Mouse (Mus musculus): ENCODE measurements around the gene Ppp1cc. TPM values are rescaled to one million over a fixed set of nuclear protein-coding genes. Genes with fewer than 3 reads are reported as not detected.
A peak's percentile ranks its signal among the peaks of the same experiment; 100 is the strongest.
"Not testable (repeated sequence)": the region's sequence is repeated elsewhere in the genome, so short reads cannot be mapped to it uniquely, and the experiment has no call there.

The Ppp1cc gene
- total RNA-seq, 2 experiments from 2014 or later = 208 to 211 TPM

DNA sequence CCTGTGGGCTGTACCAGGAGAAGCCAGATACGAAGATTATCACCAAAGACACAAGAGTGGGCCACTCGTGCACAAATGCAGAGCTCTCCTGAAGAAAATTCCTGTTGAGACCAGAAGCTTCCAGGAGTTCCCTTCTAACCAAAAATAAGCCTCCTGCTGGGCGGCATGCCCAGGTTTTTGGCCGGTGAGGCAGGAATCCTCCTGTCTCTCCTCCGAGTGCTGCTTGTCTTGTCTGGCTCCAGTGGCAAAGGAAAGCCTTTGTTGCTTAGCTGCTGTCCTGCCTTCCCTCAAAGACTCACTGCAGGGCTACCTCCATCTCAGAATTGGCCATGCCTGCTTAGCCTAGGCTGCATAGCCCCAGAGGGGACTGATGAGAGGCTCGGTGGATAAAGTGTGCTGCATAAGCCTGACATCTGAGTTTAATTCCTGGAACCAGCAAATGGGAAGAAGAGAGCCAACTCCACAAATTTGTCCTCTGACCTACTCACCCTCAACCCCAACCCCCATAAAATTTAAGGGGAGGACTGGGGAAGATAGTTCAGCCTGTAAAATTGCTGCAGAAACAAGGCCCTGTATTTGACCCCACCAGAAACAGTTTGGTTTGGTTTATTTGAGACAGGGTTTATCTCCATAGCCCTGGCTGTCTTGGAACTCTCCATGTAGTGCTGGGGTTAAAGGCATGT is 7.3 kb downstream of the Ppp1cc start:
- no peak for DNase-seq (ENCODE audit: extremely low spot score in 1 of 2, low spot score in 1 of 2)

DNA sequence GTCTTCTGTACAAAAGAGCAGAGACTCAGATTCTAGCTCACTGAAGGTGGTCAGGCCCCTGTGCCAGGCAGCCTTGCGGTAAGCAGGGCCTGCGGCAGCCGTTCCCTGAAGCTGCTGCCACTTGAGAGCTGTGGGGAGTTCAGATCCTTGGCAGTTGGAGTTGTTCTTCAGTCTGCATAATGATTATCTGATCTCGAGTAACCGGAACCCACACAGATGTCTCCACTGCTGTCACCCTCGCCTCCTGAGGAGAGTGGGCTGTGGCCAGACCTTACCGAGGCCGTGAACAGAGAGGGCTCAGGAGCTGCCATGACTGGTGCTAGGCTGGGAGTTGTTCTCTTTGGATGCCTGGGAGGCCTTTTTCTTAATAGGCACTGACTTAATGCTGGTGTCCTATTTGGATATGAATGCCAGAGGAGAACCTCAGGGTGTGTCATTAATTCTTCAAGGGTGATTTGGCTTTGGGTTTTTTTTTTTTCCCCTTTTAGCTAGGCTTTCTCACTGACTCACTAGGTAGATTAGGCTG is 8.6 kb downstream of the Ppp1cc start:
- no peak for DNase-seq (ENCODE audit: extremely low spot score in 1 of 2, low spot score in 1 of 2)

- DNase-seq (ENCODE audit: extremely low spot score in 1 of 2, low spot score in 1 of 2) = no peak
Observed at GRCm38 (mm10) chr5:122168344-122169069, 10.4 kb downstream of the Ppp1cc start.

DNA sequence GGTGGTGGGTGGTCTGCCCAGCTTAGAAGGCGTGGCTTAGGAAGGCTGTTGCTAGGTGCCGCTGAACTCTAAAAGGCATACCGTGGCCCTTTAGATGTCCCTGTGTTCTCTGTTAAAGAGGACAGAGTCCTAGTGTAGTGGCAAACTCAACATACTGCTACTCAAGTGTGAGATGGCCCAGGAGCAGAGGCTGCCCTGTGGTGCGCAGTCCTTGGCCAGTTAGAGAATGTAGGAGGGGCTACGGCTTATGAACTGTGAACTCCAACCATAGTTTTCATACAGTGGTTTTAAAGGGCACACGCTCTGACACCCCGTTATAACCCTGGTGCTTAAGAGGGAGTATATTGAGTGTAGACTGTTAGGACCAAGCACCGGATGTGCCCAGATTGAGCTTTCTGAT is 13.0 kb downstream of the Ppp1cc start:
- DNase-seq (ENCODE audit: extremely low spot score in 1 of 2, low spot score in 1 of 2) = no peak

- DNase-seq (ENCODE audit: extremely low spot score in 1 of 2, low spot score in 1 of 2) = no peak
Observed at GRCm38 (mm10) chr5:122175402-122175801, 17.3 kb downstream of the Ppp1cc start.

- no peak for DNase-seq (ENCODE audit: extremely low spot score in 1 of 2, low spot score in 1 of 2)
Observed at GRCm38 (mm10) chr5:122175961-122176360, 17.9 kb downstream of the Ppp1cc start.

DNA sequence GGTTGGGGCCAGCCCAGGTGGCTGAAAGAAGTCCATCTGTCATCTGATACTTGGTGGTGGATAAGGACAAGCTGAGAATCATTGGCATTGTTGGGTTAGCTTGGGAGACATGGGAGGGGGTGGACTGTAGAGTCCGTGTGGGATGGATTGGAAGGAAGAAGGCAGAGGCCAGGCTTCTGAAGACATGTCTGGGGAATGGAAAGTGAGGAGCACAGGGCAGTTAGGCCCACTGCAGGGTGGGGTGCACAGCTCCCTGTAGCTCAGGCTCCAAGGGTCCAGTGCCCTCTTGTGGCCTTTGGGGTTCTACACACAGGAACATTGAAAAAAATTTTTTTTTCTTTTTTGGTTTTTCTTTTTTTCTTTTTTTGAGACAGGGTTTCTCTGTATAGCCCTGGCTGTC is 18.3 kb downstream of the Ppp1cc start:
- DNase-seq (ENCODE audit: extremely low spot score in 1 of 2, low spot score in 1 of 2) = peak in 1 of 2 experiments; percentile 47

- DNase-seq (ENCODE audit: extremely low spot score in 1 of 2, low spot score in 1 of 2) = no peak
Observed at GRCm38 (mm10) chr5:122179665-122180064, 21.6 kb downstream of the Ppp1cc start.

- no peak for DNase-seq (ENCODE audit: extremely low spot score in 1 of 2, low spot score in 1 of 2)
Observed at GRCm38 (mm10) chr5:122184283-122184806, 26.3 kb downstream of the Ppp1cc start.

DNA sequence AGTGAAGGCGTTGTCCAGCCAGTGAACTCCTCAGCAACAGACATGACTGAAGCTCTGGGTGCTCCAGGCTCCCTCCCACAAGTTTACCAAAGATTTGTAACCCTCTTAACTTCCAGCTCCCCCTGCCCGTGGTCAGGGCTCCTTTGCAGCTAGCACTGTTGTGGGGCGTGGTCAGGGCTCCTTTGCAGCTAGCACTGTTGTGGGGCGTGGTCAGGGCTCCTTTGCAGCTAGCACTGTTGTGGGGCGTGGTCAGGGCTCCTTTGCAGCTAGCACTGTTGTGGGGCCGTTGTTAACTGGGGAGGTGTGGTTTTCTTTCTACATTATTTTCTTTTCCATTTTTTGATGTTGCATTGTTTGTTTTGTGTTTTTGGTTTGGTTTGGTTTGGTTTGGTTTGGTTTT is 26.8 kb downstream of the Ppp1cc start:
- not testable (repeated sequence) for DNase-seq (ENCODE audit: extremely low spot score in 1 of 2, low spot score in 1 of 2)

GRCm38 (mm10) chr5:122189115-122189514 is 31.0 kb downstream of the Ppp1cc start:
- DNase-seq (ENCODE audit: extremely low spot score in 1 of 2, low spot score in 1 of 2) = no peak

DNA sequence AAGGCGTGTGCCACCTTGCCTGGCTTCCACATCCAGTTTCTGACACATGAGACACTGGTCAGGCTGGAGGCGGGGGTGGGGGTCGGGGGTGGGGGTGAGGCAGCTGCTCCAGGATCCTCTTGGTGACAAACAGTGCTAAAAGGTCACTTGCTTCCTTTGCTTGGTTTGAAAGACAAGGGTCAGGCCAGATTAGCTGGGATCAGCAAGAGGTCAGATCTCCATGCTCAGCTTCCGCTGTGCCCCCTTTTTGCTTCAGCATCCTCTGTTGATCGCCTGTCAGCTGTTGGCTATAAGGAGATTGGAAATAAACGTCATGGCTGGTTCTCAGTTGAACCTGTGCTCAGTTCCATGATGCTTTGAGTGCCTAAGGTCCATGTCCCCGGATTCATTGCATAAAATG is 32.4 kb downstream of the Ppp1cc start:
- no peak for DNase-seq (ENCODE audit: extremely low spot score in 1 of 2, low spot score in 1 of 2)

DNA sequence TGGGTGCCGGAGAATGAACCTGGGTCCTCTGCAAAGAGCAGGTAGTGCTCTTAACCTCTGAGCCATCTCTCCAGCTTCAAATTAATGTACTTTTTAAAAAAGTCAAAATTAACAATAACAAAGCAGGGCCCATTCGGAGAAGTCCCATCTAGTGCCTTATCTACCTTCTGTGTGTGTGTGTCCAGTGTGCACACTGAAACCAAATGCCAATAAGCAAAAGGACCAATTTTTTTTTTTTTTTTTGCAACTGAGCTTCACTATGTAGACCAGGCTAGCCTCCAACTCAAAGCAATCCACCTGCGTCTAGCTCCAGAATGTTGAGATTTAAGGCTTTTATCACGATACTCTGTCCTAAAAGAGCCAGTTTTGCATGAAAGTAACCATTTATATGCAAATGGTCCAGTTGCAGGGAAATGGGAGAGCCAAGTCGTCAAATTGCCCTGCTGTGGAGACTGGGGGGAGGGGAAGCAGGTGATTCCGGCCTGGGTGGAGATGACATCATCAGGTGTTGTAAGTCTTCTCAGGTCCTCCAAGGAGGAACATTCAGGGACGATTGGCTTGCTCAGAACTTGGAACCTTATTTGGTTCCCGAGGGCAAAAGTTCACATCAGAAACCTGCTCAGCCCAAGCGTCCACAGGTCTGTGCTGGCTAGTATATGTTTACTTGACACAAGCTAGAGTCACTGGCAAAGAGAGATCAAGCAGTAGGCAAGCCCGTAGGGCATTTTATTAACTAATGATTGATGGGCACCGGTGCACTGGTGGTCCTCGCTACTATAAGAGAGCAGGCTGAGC is 33.4 kb downstream of the Ppp1cc start:
- DNase-seq (ENCODE audit: extremely low spot score in 1 of 2, low spot score in 1 of 2) = no peak

DNA sequence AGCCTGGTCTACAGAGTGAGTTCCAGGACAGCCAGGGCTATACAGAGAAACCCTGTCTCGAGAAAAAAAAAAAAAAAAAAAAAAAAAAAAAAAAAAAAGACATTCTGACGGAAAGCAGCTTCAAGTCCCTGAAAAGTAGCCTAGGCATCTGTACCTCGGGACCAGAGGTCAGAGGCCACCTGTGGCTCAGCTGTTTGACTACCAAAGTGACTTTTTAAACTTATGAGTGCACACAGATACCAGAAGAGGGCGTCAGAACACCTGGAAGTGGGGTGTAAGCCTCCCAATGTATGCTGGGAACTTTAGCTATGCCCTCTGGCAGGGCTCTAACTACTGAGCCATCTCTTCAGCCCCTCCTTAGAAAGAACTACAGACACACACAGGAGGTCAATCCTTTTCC is 34.3 kb downstream of the Ppp1cc start:
- no peak for DNase-seq (ENCODE audit: extremely low spot score in 1 of 2, low spot score in 1 of 2)

- DNase-seq (ENCODE audit: extremely low spot score in 1 of 2, low spot score in 1 of 2) = no peak
Observed at GRCm38 (mm10) chr5:122200872-122201271, 42.8 kb downstream of the Ppp1cc start.

DNA sequence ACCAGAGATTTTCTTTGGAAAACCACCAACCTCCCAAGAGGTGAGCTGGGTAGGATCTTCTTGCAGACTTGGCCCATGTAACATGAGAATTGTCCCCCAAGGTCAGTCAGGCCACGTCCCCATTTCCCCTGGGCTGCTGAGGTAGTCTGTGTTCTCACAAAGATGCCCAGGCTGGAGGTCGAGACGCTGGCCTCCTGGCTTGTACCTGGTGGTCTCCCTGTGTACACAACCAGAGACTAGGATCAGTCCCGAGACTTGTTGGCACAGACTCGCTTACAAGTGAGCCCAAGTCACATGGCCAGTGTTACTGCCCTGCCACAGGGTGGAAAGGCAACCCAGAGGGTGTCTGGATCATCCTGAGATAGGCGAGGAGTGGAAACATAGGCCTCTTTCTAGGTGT is 43.8 kb downstream of the Ppp1cc start:
- DNase-seq (ENCODE audit: extremely low spot score in 1 of 2, low spot score in 1 of 2) = no peak

DNA sequence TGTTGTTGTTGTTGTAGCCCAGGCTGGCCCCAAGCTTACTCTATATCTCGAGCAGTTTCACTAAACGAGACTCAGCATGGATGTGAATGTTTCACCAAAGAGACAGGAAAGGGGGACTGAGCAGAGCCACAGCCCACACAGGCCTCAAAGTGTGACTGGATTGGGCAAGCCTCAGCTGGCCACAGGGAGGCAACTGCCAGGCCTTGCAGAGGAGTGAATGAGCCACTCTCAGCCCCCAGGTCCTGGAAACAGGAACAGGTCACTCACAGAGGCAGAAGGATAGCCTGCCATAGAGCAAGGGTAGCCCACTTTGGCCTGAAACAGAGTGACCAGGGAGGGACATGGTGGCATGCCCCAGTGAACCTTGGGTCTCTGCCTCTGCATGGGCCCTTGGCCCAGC is 46.1 kb downstream of the Ppp1cc start:
- no peak for DNase-seq (ENCODE audit: extremely low spot score in 1 of 2, low spot score in 1 of 2)

DNA sequence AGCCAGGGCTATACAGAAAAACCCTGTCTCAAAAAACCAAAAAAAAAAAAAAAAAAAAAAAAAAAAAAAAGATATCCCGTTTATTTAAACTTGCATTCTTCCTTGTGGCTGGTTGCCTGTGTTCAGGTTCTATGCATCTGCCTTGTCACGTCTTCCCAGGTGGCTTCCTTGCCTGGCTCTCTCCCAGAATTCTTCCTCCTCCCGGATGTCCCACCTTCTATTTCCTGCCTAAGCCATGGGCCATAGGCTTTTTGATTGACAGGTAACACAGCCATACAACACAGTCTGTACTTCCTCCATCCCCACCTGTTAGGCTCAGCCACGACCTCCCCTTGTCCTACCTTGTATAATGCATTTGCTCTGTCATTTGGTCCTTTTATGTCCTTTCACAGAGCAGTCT is 48.4 kb downstream of the Ppp1cc start, which contains the start of gene Hvcn1:
Hvcn1 (plus strand) TSS at position 330 of the 400 bp plus-strand sequence.
- no peak for DNase-seq (ENCODE audit: extremely low spot score in 1 of 2, low spot score in 1 of 2)

GRCm38 (mm10) chr5:122208909-122209308 is 50.8 kb downstream of the Ppp1cc start:
- DNase-seq (ENCODE audit: extremely low spot score in 1 of 2, low spot score in 1 of 2) = no peak

- no peak for DNase-seq (ENCODE audit: extremely low spot score in 1 of 2, low spot score in 1 of 2)
Observed at GRCm38 (mm10) chr5:122209591-122210368, 51.7 kb downstream of the Ppp1cc start.

Data from layer of hippocampus, postnatal 25 days (tissue).